Mouse (Mus musculus): ENCODE results near the gene Cavin2.

Cavin2 gene

DNA sequence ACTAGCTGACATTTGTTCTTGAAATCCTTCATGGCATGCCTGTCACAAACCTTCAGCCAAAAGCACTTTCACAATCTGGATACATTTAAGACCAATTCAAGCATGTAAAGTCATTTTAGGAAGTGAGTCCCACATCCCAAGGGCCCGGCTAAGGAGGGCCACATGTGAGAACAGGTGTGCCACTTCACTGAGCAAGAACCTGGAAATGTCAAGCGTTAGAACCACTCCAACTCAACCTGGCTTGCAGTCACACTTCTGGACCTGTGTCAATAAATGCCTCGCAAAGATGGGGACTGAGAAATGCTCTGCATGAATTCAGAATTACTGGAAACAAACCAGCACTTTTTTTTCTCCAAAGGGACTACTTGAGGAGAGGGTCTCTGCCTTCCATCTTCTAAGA, 725 bp upstream of the Cavin2 start:
- H3K27me3 ChIP-seq (ENCODE audit: control insufficient read depth, insufficient read depth, low read length, poor library complexity, severe bottlenecking), result no peaks in the 10 kb centered on the region
- no peaks in the 10 kb centered on the region for H3K36me3 ChIP-seq (ENCODE audit: control insufficient read depth, insufficient read depth, low read length, poor library complexity, severe bottlenecking)
- DNase-seq (ENCODE audit: low read depth, low spot score), result no peak

DNA sequence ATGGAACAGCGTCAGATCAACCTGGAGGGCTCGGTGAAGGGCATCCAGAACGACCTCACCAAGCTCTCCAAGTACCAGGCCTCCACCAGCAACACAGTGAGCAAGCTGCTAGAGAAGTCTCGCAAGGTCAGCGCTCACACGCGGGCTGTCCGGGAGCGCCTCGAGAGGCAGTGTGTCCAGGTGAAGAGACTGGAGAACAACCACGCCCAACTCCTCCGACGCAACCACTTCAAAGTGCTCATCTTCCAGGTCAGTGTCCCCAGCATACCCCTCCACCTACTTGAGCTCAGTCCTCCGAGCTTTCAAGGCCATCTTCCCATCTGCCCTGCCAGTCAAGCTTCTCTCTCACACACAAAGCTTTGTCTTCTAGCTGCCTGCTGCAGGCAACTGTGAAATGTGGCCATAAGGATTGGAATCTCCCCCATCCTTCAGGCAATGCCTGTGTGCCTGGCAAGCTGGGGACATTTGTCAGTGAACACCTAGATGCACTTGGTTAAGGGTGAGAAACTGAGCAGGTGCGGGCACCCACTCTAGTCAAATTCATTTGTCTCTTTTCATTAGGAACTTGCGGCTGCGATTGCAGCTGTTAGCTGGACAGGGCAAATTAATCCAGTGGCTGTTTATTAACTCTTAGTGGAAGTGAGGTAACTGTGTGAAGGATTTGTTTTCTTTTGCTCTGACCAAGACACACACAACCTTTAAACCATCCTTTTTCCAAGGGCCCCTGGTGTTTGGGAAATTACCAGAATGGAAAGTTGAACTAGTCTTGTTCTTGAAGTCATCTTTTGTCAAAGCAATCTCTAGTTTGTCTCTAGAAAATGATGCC, 907 bp downstream of the Cavin2 start:
- no peak for DNase-seq (ENCODE audit: low read depth, low spot score)
- no peaks in the 10 kb centered on the region for H3K27me3 ChIP-seq (ENCODE audit: control insufficient read depth, insufficient read depth, low read length, poor library complexity, severe bottlenecking)
- H3K36me3 ChIP-seq (ENCODE audit: control insufficient read depth, insufficient read depth, low read length, poor library complexity, severe bottlenecking), result no peaks in the 10 kb centered on the region

DNA sequence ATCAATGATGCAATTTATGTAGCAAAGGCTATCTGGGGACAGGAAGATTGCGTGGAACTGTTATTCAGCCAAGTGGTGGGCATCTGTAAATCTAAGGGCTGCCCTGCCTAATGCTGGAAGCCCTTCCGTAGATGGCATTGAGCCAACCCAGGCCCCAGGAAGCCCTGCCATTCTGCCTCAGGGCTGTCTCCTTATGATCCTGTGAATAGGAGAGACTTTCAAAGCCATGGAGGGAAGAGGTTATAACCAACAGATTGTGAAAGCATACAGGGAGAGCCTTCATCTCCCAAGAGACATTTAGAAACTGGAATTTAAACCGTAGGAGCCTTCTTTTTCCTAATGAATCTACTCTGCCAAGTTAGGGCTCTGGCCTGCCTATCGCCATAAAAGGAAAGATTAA, 1.7 kb downstream of the Cavin2 start:
- no peak for DNase-seq (ENCODE audit: low read depth, low spot score)
- no peaks in the 10 kb centered on the region for H3K27me3 ChIP-seq (ENCODE audit: control insufficient read depth, insufficient read depth, low read length, poor library complexity, severe bottlenecking)
- no peaks in the 10 kb centered on the region for H3K36me3 ChIP-seq (ENCODE audit: control insufficient read depth, insufficient read depth, low read length, poor library complexity, severe bottlenecking)

DNA sequence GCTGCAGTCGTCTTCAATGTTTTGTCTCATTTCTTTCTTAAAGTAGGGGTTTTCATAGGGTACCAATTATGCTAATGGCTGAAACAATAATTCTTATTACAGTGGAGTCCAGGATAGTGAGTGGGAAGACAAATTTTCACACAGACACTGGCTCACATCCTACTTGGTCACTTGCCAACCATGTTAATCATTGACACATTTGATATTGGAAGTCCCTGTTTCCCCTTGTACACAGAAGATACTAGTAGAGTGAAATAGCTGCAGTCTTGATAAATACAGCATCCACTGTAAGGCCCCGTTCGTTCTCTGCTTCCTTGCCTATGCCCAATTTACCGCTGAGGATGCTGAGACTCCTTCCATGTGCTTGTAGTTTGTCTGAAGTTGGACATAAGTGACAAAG, 3.4 kb downstream of the Cavin2 start:
- no peak for DNase-seq (ENCODE audit: low read depth, low spot score)
- no peaks in the 10 kb centered on the region for H3K36me3 ChIP-seq (ENCODE audit: control insufficient read depth, insufficient read depth, low read length, poor library complexity, severe bottlenecking)

DNA sequence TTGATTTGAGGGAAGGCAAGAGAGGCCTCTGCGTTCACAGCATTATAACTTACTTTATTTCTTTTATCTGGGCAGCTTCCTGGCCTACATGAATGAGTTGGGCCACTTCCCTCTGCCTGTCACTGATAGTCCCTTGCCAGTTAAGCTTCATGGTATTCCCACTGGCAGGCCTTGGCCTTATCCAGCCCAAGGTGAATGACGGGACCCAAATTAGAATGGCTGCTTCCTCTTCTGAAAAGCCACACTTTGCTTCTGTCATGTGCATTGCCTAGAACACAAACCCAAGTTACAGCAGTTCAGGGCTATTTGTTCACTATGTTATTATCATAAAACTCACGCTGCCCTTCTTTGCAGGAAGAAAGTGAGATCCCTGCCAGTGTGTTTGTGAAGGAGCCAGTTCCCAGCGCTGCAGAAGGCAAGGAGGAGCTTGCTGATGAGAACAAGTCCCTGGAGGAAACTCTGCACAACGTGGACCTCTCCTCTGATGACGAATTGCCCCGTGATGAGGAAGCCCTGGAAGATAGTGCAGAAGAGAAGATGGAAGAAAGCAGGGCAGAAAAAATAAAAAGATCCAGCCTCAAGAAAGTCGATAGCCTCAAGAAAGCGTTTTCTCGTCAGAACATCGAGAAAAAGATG, 11.5 kb downstream of the Cavin2 start:
- no peak for DNase-seq (ENCODE audit: low read depth, low spot score)
- Histone ChIP-seq H3K27me3 (ENCODE audit: control insufficient read depth, insufficient read depth, low read length, poor library complexity, severe bottlenecking) (no peaks in the 10 kb centered on the region), H3K36me3 (ENCODE audit: control insufficient read depth, insufficient read depth, low read length, poor library complexity, severe bottlenecking) (no peaks in the 10 kb centered on the region)

More for the DNA sequence above, 3.4 kb downstream of the Cavin2 start:
- H3K27me3 ChIP-seq (ENCODE audit: control insufficient read depth, insufficient read depth, low read length, poor library complexity, severe bottlenecking), result no peaks in the 10 kb centered on the region

DNA sequence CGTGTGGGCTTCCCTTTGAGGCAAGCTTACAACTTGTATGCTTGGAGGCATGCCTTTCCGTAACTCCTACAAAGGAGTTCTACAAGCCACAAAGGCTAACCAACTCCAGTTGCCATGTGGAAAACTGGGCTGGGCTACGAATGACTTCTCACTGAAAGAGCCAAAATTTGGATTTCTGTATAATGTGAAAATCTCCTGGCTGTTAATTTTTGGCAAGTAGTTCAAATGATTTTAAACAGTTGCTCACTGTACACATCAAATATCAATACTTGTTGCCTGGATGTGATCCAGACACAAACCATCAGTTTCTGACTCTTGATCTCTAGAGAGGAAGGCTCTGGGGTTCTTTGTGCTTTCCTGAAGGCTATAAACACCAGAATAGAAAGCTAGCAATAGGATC, 18.1 kb downstream of the Cavin2 start:
- H3K36me3 ChIP-seq (ENCODE audit: control insufficient read depth, insufficient read depth, low read length, poor library complexity, severe bottlenecking), result no peaks in the 10 kb centered on the region
- DNase-seq (ENCODE audit: low read depth, low spot score), result no peak

DNA sequence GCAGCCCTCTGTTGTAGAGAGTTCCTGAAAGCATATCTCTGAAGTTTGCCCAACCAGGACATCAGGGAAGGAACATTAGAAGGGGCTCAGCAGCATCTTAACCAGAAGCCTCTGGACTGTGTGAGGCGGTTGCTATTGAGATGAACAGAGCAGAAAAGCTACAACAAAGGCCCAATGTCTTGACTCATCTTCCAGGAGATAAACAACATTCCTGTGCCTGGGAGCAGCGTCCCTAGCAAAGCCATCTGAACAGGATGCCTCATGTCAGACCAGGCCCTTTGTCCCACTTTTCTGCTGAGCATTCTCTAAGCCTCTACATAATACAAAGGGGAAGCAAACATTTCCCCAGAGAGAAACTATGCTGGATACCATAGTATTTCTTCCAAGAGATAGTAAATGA, 26.6 kb downstream of the Cavin2 start:
- H3K36me3 ChIP-seq (ENCODE audit: control insufficient read depth, insufficient read depth, low read length, poor library complexity, severe bottlenecking), result no peaks in the 10 kb centered on the region
- DNase-seq (ENCODE audit: low read depth, low spot score), result no peak
- H3K27me3 ChIP-seq (ENCODE audit: control insufficient read depth, insufficient read depth, low read length, poor library complexity, severe bottlenecking), result no peaks in the 10 kb centered on the region

More for the DNA sequence above, 18.1 kb downstream of the Cavin2 start:
- no peaks in the 10 kb centered on the region for H3K27me3 ChIP-seq (ENCODE audit: control insufficient read depth, insufficient read depth, low read length, poor library complexity, severe bottlenecking)

DNA sequence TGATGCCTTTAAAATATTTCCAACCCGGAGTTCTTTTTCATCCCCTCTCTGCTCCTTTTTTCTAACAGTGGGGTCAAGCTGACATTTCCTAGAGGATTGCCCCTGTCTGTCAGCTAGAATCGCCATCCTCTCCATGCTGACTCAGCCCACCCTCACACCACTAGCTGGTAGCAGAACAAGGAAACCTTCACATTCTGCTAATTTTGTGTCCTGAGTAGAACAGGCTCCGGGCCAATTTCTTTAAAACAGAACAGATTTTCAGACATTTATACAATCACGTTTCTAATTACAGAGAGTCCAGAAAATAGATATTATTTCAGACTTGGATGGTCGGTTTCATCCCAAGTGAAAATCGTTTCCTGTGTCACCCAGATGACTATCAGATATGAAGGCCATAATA, 34.6 kb downstream of the Cavin2 start:
- no peaks in the 10 kb centered on the region; the same call in 1 of the 2 replicates for H3K27me3 ChIP-seq (ENCODE audit: control insufficient read depth, insufficient read depth, low read length, poor library complexity, severe bottlenecking)
- DNase-seq (ENCODE audit: low read depth, low spot score), result no peak
- no peaks in the 10 kb centered on the region for H3K36me3 ChIP-seq (ENCODE audit: control insufficient read depth, insufficient read depth, low read length, poor library complexity, severe bottlenecking)

DNA sequence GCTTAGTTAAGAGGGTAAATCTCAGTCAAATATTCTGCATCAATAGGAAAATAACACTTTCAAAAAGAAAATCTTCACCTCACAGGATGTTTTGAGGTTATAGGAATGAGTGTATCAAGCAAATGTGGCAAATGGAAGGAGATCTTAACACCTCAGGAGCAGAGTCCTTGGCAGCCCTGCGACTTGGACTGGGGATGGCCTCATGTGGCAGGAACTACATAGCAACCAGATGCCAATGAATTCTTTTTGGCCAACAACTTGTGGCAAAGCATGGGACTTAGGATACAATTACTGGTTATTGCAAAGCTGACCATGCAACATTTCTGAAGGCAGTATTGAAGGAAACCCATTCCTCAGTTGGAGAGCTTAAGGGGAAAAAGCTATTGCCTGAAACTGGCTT, 39.6 kb downstream of the Cavin2 start:
- no peak for DNase-seq (ENCODE audit: low read depth, low spot score)
- H3K36me3 ChIP-seq (ENCODE audit: control insufficient read depth, insufficient read depth, low read length, poor library complexity, severe bottlenecking), result no peaks in the 10 kb centered on the region
- no peaks in the 10 kb centered on the region for H3K27me3 ChIP-seq (ENCODE audit: control insufficient read depth, insufficient read depth, low read length, poor library complexity, severe bottlenecking)

DNA sequence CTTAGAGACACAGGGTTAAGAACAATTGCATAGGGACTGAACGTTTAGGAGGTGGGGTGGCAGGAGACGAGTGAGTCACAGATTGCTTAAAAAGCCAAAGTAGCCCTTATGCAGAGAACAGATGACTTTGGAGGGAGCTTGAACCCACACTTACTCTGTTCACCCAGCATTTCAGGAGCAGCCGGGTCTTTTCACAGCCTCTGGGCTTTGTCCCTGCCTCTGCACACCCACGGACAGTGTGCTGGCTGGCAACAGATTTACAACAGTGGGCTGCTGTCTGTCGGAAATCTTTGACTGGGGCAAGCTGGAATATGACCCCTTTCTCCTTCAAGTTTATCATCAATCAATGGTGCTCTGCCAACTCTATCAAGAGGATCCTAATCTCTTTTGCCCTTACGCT, 44.1 kb downstream of the Cavin2 start:
- Histone ChIP-seq H3K36me3 (ENCODE audit: control insufficient read depth, insufficient read depth, low read length, poor library complexity, severe bottlenecking) (no peaks in the 10 kb centered on the region), H3K27me3 (ENCODE audit: control insufficient read depth, insufficient read depth, low read length, poor library complexity, severe bottlenecking) (no peaks in the 10 kb centered on the region)
- no peak for DNase-seq (ENCODE audit: low read depth, low spot score)

DNA sequence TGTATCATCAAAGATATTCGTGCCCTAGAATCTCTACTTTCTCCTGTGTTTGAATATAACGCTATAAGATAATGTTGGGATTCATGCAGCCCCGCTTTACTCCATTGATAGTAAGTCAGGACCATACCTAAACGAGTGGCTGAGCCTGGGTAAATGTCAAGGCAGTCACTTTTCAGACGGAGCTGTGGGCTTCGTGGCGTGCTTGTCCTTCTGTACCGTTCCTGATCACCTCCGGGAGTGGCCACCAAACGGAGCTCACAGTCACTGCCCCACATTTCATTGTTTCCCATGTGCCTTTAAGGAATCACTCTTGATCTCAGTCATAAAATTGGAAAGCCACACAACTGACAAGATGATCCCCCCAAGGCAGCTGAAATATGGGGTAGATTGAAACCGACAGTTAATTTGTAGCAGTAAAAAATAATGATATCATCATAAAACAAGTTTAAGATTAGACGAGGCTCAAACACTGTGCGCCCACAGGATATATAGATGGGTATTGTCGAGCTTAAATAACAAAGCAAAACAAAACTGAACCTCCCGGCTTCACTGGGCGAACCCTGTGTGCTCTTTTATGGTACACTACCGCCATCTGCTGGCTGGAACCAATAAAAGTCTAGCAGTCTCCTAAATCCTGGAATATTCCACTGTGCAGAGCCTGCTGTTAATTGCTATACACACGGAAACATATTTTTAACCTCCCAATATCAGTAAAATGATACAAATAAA, 44.8 kb downstream of the Cavin2 start:
- peak; percentile 61 for DNase-seq (ENCODE audit: low read depth, low spot score)
- no peaks in the 10 kb centered on the region for H3K27me3 ChIP-seq (ENCODE audit: control insufficient read depth, insufficient read depth, low read length, poor library complexity, severe bottlenecking)
- H3K36me3 ChIP-seq (ENCODE audit: control insufficient read depth, insufficient read depth, low read length, poor library complexity, severe bottlenecking), result no peaks in the 10 kb centered on the region

DNA sequence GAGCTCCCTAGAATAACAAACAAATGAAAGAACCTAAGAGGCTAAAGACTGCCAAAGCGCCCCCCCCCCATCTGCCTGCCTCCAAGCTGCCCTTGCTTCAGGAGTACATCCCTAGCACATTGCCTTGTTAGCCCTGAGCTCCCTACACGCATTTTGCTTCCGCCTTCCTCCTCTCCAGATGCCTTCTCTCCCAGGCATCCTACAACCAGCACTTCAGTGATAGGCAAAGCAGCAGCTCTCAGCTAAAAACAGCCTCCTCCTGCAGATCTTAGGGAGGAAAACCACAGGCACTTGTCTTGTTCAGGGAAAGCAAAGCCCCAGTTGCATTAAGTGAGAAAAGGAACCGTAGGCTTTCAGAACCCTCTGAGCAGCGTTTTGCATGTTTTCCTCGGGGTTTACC, 45.4 kb downstream of the Cavin2 start:
- Histone ChIP-seq H3K27me3 (ENCODE audit: control insufficient read depth, insufficient read depth, low read length, poor library complexity, severe bottlenecking) (no peaks in the 10 kb centered on the region), H3K36me3 (ENCODE audit: control insufficient read depth, insufficient read depth, low read length, poor library complexity, severe bottlenecking) (no peaks in the 10 kb centered on the region)
- no peak for DNase-seq (ENCODE audit: low read depth, low spot score)

DNA sequence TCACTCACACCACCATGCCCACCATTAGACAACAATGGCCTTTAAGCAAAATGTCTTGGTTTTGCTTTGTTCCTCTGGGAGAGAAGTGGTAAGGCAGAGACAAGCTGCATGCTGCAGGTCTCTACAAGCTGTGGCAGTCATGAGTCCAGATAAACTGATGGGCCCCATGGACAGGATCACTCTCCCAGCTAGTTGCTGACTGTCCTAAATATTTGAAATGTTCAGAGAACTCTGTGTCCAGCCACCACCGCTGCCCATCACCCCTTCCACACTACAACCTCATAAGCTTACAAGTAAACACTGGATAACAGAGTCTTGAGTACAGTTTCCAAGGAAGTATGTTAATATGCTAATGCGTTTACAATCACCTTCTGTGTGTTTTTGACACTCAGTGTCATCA, 46.2 kb downstream of the Cavin2 start:
- no peaks in the 10 kb centered on the region for H3K27me3 ChIP-seq (ENCODE audit: control insufficient read depth, insufficient read depth, low read length, poor library complexity, severe bottlenecking)
- no peaks in the 10 kb centered on the region for H3K36me3 ChIP-seq (ENCODE audit: control insufficient read depth, insufficient read depth, low read length, poor library complexity, severe bottlenecking)
- DNase-seq (ENCODE audit: low read depth, low spot score), result no peak

DNA sequence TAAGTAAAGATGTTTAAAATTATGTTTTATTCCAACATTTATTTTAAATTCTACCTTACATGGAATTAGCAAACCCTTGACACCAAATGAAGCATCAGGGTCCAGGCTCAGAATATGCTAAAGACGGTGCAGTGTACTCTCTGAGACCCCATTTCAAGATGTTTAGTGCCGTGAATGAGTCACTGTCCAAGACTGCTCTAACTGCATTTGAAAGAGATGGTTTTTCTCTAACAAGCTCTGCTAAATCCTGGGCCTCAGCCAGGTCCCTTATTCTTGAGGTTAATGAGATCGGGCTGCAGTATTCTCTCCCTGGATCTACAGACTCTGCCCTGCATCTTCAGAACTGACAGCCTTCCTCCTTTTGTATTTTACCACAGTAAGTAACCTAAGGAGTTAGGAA, 55.2 kb downstream of the Cavin2 start:
- H3K27me3 ChIP-seq (ENCODE audit: control insufficient read depth, insufficient read depth, low read length, poor library complexity, severe bottlenecking), result no peaks in the 10 kb centered on the region
- H3K36me3 ChIP-seq (ENCODE audit: control insufficient read depth, insufficient read depth, low read length, poor library complexity, severe bottlenecking), result no peaks in the 10 kb centered on the region
- no peak for DNase-seq (ENCODE audit: low read depth, low spot score)

DNA sequence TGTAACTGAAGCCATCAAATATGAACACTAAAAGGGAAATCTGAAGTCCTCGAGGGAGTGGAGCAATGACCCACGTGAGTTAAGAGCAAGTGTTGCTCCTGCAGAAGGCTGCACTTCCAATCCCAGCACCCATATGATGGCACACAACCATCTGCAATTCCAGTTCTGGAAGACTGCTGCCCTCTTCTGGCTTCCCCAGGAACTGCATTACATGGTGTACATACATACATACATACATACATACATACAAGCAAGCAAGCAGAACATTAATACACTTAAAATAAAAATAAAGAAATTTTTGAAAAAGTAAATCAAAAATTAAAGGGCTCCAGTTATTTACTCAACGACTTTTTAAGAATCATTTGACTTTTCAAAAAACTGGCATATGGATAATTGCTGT, 58.7 kb downstream of the Cavin2 start:
- Histone ChIP-seq H3K36me3 (ENCODE audit: control insufficient read depth, insufficient read depth, low read length, poor library complexity, severe bottlenecking) (no peaks in the 10 kb centered on the region), H3K27me3 (ENCODE audit: control insufficient read depth, insufficient read depth, low read length, poor library complexity, severe bottlenecking) (no peaks in the 10 kb centered on the region)
- DNase-seq (ENCODE audit: low read depth, low spot score), result peak; percentile 2
